Mouse (Mus musculus): Measurements from ENCODE around the gene Grcc10.

GRCm38 (mm10) chr6:124768704-124769044 lies 27.5 kb upstream of the Grcc10 start:
- TF ChIP-seq CTCF (IDR thresholded peaks at IDR 0.05; ENCODE audit: low read depth, low read length) (no peak), POLR2A (IDR thresholded peaks at IDR 0.05; ENCODE audit: extremely low read depth, insufficient read depth, low read length) (no peak)
